Mouse (Mus musculus) heart, embryonic 10.5 days (tissue): Measurements from ENCODE around the gene Rasa2. TPM values are rescaled to one million over a fixed set of nuclear protein-coding genes. Genes with fewer than 3 reads are reported as not detected.
"Not testable (repeated sequence)": the region's sequence is repeated elsewhere in the genome, so short reads cannot be mapped to it uniquely, and the experiment has no call there.

Experiments
- DNase-seq: peaks from one replicate; pipeline ENCODE4 v3.0.0-alpha.2; 2017; ENCODE audit warnings: low spot score
- H3K27ac ChIP-seq: fragments of 300-500 bp; sonication (generic); 2 replicates; pipeline ENCODE4 v1.5.1; 2016; ENCODE audit warnings: mild to moderate bottlenecking
- H3K27me3 ChIP-seq: fragments of 300-500 bp; sonication (generic); 2 replicates; pipeline ENCODE4 v1.6.1; 2016; ENCODE audit warnings: mild to moderate bottlenecking; ENCODE audit not compliant: poor library complexity, insufficient read depth, severe bottlenecking
- H3K36me3 ChIP-seq: fragments of 300-500 bp; sonication (generic); 2 replicates; pipeline ENCODE4 v1.6.1; 2016; ENCODE audit warnings: mild to moderate bottlenecking, moderate library complexity
- H3K4me1 ChIP-seq: fragments of 300-500 bp; sonication (generic); 2 replicates; pipeline ENCODE4 v1.6.1; 2016; ENCODE audit warnings: mild to moderate bottlenecking
- H3K4me3 ChIP-seq: fragments of 300-500 bp; sonication (generic); 2 replicates; pipeline ENCODE4 v1.5.1; 2016; ENCODE audit warnings: mild to moderate bottlenecking, moderate library complexity
- H3K9me3 ChIP-seq: fragments of 300-500 bp; sonication (generic); 2 replicates; pipeline ENCODE4 v1.6.1; 2016; ENCODE audit warnings: mild to moderate bottlenecking, moderate library complexity
- WGBS: fragments of 180-500 bp; shearing (Covaris S2); methylation state at CpG from one replicate; pipeline ENCODE4 v1.1.7; 2016; 5-methylcytosine and 5-hydroxymethylcytosine counted together
- polyA plus RNA-seq: library from polyadenylated mRNA; unstranded; fragments of >200 nt; fragmentation: Nextera tagmentation; extraction: Ambion mirVana; gene quantifications from 2 replicates; pipeline ENCODE4 v1.2.1, GENCODE M21; 2016

Gene Rasa2
- polyA plus RNA-seq, 1 experiment from 2014 or later, result 15.8 TPM

- peaks cover 28% of the 10 kb centered on the region for H3K36me3 ChIP-seq
Observed at GRCm38 (mm10) chr9:96558594-96558993, 72.8 kb downstream of the Rasa2 start.

GRCm38 (mm10) chr9:96554095-96554494, 77.3 kb downstream of the Rasa2 start:
- peaks cover 28% of the 10 kb centered on the region for H3K36me3 ChIP-seq
- no peaks in the 10 kb centered on the region for H3K4me1 ChIP-seq
- no peaks in the 10 kb centered on the region for H3K9me3 ChIP-seq
- no peak for DNase-seq
- no peaks in the 10 kb centered on the region for H3K27me3 ChIP-seq
- no peak overlapping the region for H3K4me3 ChIP-seq
- H3K27ac ChIP-seq, result no peak overlapping the region
- WGBS, result 83% methylated on average over 1 of the region's 1 CpGs

More at GRCm38 (mm10) chr9:96558594-96558993, 72.8 kb downstream of the Rasa2 start:
- DNase-seq, result no peak
- Histone ChIP-seq H3K27ac (no peak overlapping the region), H3K9me3 (no peaks in the 10 kb centered on the region), H3K4me1 (no peaks in the 10 kb centered on the region), H3K27me3 (no peaks in the 10 kb centered on the region), H3K4me3 (no peak overlapping the region)
- 43% methylated on average over 1 of the region's 1 CpGs for WGBS

GRCm38 (mm10) chr9:96545410-96545809, 86.0 kb downstream of the Rasa2 start:
- Histone ChIP-seq H3K36me3 (peaks cover 41% of the 10 kb centered on the region), H3K27ac (no peak overlapping the region), H3K9me3 (no peaks in the 10 kb centered on the region), H3K27me3 (no peaks in the 10 kb centered on the region), H3K4me3 (no peak overlapping the region), H3K4me1 (no peaks in the 10 kb centered on the region)
- DNase-seq, result no peak
- WGBS, result 92% methylated on average over 13 of the region's 13 CpGs

- H3K4me3 ChIP-seq, result peak overlapping the region; percentile 46
- 28% methylated on average over 27 of the region's 27 CpGs for WGBS
- no peaks in the 10 kb centered on the region for H3K27me3 ChIP-seq
- H3K9me3 ChIP-seq, result no peaks in the 10 kb centered on the region
- H3K4me1 ChIP-seq, result no peaks in the 10 kb centered on the region
- peak; percentile 91 for DNase-seq
- H3K27ac ChIP-seq, result peak overlapping the region; percentile 78
- peaks cover 41% of the 10 kb centered on the region for H3K36me3 ChIP-seq
Observed at GRCm38 (mm10) chr9:96543643-96544640, 87.5 kb downstream of the Rasa2 start.

GRCm38 (mm10) chr9:96538916-96539315, 92.5 kb downstream of the Rasa2 start:
- Histone ChIP-seq H3K4me3 (no peak overlapping the region), H3K4me1 (peaks cover 13% of the 10 kb centered on the region), H3K36me3 (peaks cover 17% of the 10 kb centered on the region; the same call in 1 of the 2 replicates), H3K27me3 (no peaks in the 10 kb centered on the region), H3K9me3 (no peaks in the 10 kb centered on the region), H3K27ac (no peak overlapping the region)
- no peak for DNase-seq
- 58% methylated on average over 10 of the region's 10 CpGs for whole genome bisulfite sequencing

- Histone ChIP-seq H3K27ac (0 out of 2 replicates have a peak overlapping the region, but pooled peaks have one; percentile 87), H3K4me3 (no peak overlapping the region), H3K27me3 (no peaks in the 10 kb centered on the region), H3K4me1 (peaks cover 13% of the 10 kb centered on the region), H3K36me3 (peaks cover 11% of the 10 kb centered on the region; the same call in 1 of the 2 replicates), H3K9me3 (no peaks in the 10 kb centered on the region)
- 88% methylated on average over 6 of the region's 6 CpGs for WGBS
- no peak for DNase-seq
Observed at GRCm38 (mm10) chr9:96537615-96537919, 93.8 kb downstream of the Rasa2 start.

- Histone ChIP-seq H3K4me1 (peaks cover 13% of the 10 kb centered on the region), H3K4me3 (peak overlapping the region; percentile 59), H3K36me3 (peaks cover 9% of the 10 kb centered on the region; the same call in 1 of the 2 replicates), H3K27me3 (no peaks in the 10 kb centered on the region), H3K9me3 (no peaks in the 10 kb centered on the region), H3K27ac (peak overlapping the region; percentile 87)
- DNase-seq, result peak; percentile 81
- 28% methylated on average over 37 of the region's 37 CpGs for WGBS
Observed at GRCm38 (mm10) chr9:96536895-96537614, 94.4 kb downstream of the Rasa2 start.

GRCm38 (mm10) chr9:96536093-96536492, 95.3 kb downstream of the Rasa2 start:
- not testable (repeated sequence) for H3K27me3 ChIP-seq, H3K9me3 ChIP-seq, H3K36me3 ChIP-seq, H3K27ac ChIP-seq, H3K4me3 ChIP-seq, DNase-seq
- H3K4me1 ChIP-seq, result peaks cover 13% of the 10 kb centered on the region
- 89% methylated on average over 4 of the region's 4 CpGs for WGBS

- peak; percentile 71 for DNase-seq
- WGBS, result 80% methylated on average over 6 of the region's 6 CpGs
Observed at GRCm38 (mm10) chr9:96535431-96535830, 96.0 kb downstream of the Rasa2 start.

GRCm38 (mm10) chr9:96534256-96534655, 97.2 kb downstream of the Rasa2 start:
- WGBS, result 74% methylated on average over 4 of the region's 4 CpGs
- H3K27me3 ChIP-seq, result no peaks in the 10 kb centered on the region
- no peaks in the 10 kb centered on the region for H3K36me3 ChIP-seq
- peaks cover 13% of the 10 kb centered on the region for H3K4me1 ChIP-seq
- peak; percentile 68 for DNase-seq
- H3K4me3 ChIP-seq, result no peak overlapping the region
- no peak overlapping the region for H3K27ac ChIP-seq
- no peaks in the 10 kb centered on the region for H3K9me3 ChIP-seq

More at GRCm38 (mm10) chr9:96535431-96535830, 96.0 kb downstream of the Rasa2 start:
- peaks cover 13% of the 10 kb centered on the region for H3K4me1 ChIP-seq
- no peaks in the 10 kb centered on the region for H3K27me3 ChIP-seq
- no peaks in the 10 kb centered on the region for H3K9me3 ChIP-seq
- no peaks in the 10 kb centered on the region for H3K36me3 ChIP-seq
- no peak overlapping the region for H3K4me3 ChIP-seq
- H3K27ac ChIP-seq, result no peak overlapping the region

- Histone ChIP-seq H3K4me3 (no peak overlapping the region), H3K27ac (no peak overlapping the region), H3K36me3 (no peaks in the 10 kb centered on the region), H3K9me3 (no peaks in the 10 kb centered on the region), H3K4me1 (peaks cover 13% of the 10 kb centered on the region), H3K27me3 (no peaks in the 10 kb centered on the region)
- WGBS, result 80% methylated on average over 6 of the region's 6 CpGs
- DNase-seq, result peak; percentile 33
Observed at GRCm38 (mm10) chr9:96533476-96533875, 97.9 kb downstream of the Rasa2 start.

- no peak overlapping the region for H3K27ac ChIP-seq
- no peak for DNase-seq
- H3K4me3 ChIP-seq, result no peak overlapping the region
- 70% methylated on average over 4 of the region's 4 CpGs for WGBS
- peaks cover 12% of the 10 kb centered on the region for H3K4me1 ChIP-seq
- H3K36me3 ChIP-seq, result no peaks in the 10 kb centered on the region
- H3K27me3 ChIP-seq, result no peaks in the 10 kb centered on the region
- H3K9me3 ChIP-seq, result no peaks in the 10 kb centered on the region
Observed at GRCm38 (mm10) chr9:96532531-96532930, 98.9 kb downstream of the Rasa2 start.

GRCm38 (mm10) chr9:96530674-96531081, 100.7 kb downstream of the Rasa2 start:
- no peaks in the 10 kb centered on the region for H3K9me3 ChIP-seq
- H3K36me3 ChIP-seq, result no peaks in the 10 kb centered on the region
- H3K27me3 ChIP-seq, result no peaks in the 10 kb centered on the region; the same call in 1 of the 2 replicates
- H3K4me3 ChIP-seq, result no peak overlapping the region
- no peak overlapping the region for H3K27ac ChIP-seq
- DNase-seq, result peak; percentile 43
- no peaks in the 10 kb centered on the region for H3K4me1 ChIP-seq
- 75% methylated on average over 11 of the region's 11 CpGs for WGBS
